Mouse (Mus musculus) erythroblast, embryonic 14.5 days (primary cell): ENCODE results near the gene Bcat2. TPM values are rescaled to one million over a fixed set of nuclear protein-coding genes. Genes with fewer than 3 reads are reported as not detected.
A peak's percentile ranks its signal among the peaks of the same experiment; 100 is the strongest.
"Not testable (repeated sequence)": the region's sequence is repeated elsewhere in the genome, so short reads cannot be mapped to it uniquely, and the experiment has no call there.

ENCODE experiments used
- H3K27me3 ChIP-seq: 2 replicates; pipeline ENCODE4 v1.6.1; 2012; ENCODE audit warnings: inconsistent platforms; ENCODE audit not compliant: control insufficient read depth
- H3K36me3 ChIP-seq: 2 replicates; pipeline ENCODE4 v1.6.1; 2012; ENCODE audit warnings: mild to moderate bottlenecking, inconsistent platforms; ENCODE audit not compliant: control insufficient read depth
- H3K4me1 ChIP-seq: 2 replicates; pipeline ENCODE4 v1.6.1; 2012; ENCODE audit warnings: inconsistent platforms; ENCODE audit not compliant: control insufficient read depth
- H3K4me3 ChIP-seq: replicated peaks from 2 replicates; pipeline ENCODE3; 2012; ENCODE audit warnings: moderate library complexity, mild to moderate bottlenecking, inconsistent platforms
- H3K9me3 ChIP-seq: 2 replicates; pipeline ENCODE4 v1.6.1; 2012; ENCODE audit warnings: low read length, inconsistent platforms, mixed read lengths; ENCODE audit not compliant: control insufficient read depth
- GATA1 ChIP-seq: IDR thresholded peaks from 2 replicates; pipeline ENCODE4 v1.6.1; 2012; ENCODE audit warnings: low read length, inconsistent platforms, mixed read lengths
- TAL1 ChIP-seq: IDR thresholded peaks from 3 replicates; pipeline ENCODE4 v1.6.1; 2012; ENCODE audit warnings: low read length, inconsistent platforms, mixed read lengths
- polyA plus RNA-seq: library from polyadenylated mRNA; stranded (reverse); fragments of >175 nt; gene quantifications from 2 replicates; pipeline ENCODE4 v1.2.3, GENCODE M21; 2012

The Bcat2 gene
- polyA plus RNA-seq, 1 experiment: 1.1 TPM

DNA sequence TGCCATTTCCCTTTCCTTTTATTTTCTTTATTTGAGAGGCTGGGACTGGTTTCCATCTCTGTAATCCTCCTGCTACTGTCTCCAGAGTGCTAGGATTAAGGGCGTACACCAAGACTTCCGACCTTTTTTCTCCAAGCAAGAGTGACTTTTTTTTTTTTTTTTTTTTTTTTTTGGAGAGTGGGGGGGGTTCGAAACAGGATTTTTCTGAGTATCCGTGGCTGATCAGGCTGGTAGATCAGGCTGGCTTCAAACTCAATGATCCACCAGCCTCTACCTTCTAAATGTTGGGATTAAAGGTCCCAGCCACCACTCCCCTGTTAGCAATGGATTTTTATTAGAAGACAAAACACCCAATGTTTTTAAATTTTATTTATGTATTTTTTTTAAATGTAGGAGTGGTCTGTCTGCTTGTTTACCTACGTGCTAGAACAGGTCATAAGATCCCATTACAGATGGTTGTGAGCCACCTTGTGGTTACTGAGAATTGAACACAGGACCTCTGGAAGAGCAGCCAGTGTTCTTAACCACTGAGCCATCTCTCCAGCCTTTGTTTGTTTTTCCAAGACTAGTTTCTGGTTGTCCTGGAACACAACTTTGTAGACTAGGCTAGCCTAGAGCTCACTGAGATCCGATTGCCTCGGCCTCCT is 43.4 kb upstream of the Bcat2 start:
- Histone ChIP-seq H3K36me3 (peaks cover 44% of the 10 kb centered on the region), H3K27me3 (peaks cover 28% of the 10 kb centered on the region), H3K4me1 (peaks cover 32% of the 10 kb centered on the region), H3K9me3 (peaks cover 4% of the 10 kb centered on the region), H3K4me3 (peak overlapping the region; percentile 87)
- TF ChIP-seq GATA1: no peak

DNA sequence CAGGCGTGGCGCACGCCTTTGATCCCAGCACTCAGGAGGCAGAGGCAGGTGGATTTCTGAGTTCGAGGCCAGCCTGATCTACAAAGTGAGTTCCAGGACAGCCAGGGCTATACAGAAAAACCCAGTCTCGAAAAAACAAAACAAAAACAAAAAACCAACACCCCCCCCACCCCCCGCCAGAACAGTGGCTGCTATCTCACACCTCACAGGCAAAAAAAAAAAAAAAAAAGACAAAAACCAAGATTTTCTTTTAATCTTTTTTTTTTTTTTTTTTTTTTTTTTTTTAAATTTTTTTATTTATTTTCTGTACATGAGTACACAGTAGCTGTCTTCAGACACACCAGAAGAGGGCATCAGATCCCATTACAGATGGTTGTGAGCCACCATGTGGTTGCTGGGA is 42.8 kb upstream of the Bcat2 start:
- H3K9me3 ChIP-seq: not testable (repeated sequence)
- Histone ChIP-seq H3K36me3 (peaks cover 38% of the 10 kb centered on the region), H3K27me3 (peaks cover 34% of the 10 kb centered on the region), H3K4me1 (peaks cover 26% of the 10 kb centered on the region), H3K4me3 (peak overlapping the region; percentile 87)

DNA sequence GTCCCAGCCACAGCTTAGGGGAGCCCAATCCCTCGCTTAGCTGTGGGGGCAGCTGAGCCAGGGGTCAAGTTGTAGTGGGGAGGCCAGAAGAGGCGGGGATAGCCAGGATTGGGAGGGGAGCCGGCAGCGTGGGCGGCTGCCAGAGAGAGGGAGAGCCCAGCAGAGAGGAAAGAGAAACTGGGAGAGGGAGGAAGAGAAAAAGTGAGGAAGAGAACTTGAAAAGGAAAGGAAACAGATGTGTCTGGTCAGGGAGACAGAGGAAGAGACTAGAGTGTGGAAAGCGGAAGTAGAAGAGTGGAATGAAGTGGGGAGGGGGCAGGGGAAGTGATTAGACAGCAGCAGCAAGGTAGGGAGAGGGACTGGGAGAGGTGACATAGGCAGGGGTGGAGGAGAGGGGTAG is 40.5 kb upstream of the Bcat2 start:
- H3K4me3 ChIP-seq: no peak overlapping the region
- TF ChIP-seq GATA1 (no peak), TAL1 (no peak)
- peaks cover 15% of the 10 kb centered on the region for H3K36me3 ChIP-seq
- peaks cover 18% of the 10 kb centered on the region for H3K4me1 ChIP-seq
- H3K9me3 ChIP-seq: peaks cover under 1% of the 10 kb centered on the region; the same call in 1 of the 2 replicates
- H3K27me3 ChIP-seq: peaks cover 34% of the 10 kb centered on the region

DNA sequence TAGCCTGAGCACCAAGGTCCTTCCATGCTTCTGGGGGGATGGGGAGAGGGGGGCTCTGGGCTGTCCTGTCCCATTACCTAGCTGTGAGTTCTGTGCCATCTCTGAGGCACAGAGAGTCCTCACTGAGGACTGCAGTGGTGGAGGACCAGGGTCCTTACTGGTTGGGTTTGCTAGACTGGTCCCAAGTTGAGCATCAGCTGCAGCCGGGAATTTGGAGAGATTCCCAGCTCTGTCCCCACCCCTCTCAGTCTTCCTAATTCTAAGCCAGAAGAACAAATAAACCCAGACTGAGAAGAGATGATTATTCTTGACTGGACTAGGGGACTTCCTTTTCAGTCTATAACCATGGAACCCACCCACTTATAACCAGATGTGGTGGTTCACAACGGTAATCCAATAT is 39.3 kb upstream of the Bcat2 start:
- TF ChIP-seq TAL1 (no peak), GATA1 (no peak)
- Histone ChIP-seq H3K9me3 (no peaks in the 10 kb centered on the region), H3K27me3 (peaks cover 34% of the 10 kb centered on the region), H3K4me3 (no peak overlapping the region), H3K36me3 (peaks cover 3% of the 10 kb centered on the region), H3K4me1 (peaks cover 18% of the 10 kb centered on the region)

DNA sequence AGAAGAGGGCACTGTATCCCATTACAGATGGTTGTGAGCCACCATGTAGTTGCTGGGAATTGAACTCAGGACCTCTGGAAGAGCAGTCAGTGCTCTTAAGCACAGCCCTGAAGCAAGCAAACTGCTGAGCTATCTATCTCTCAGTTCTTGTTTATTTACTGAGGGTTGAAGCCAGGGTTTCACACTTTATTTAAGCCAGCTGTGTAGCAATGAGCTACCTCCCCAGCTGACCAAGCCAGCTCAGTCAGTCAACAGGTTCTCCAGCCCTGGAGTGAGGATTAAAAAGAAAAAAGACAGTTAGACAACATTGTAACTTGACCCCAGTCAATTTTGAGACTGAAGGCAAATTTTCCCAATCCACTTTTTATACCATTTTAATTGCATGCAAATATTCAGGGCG is 34.3 kb upstream of the Bcat2 start:
- peaks cover 41% of the 10 kb centered on the region for H3K27me3 ChIP-seq
- no peaks in the 10 kb centered on the region for H3K9me3 ChIP-seq
- H3K4me3 ChIP-seq: no peak overlapping the region
- peaks cover 5% of the 10 kb centered on the region for H3K4me1 ChIP-seq
- TF ChIP-seq GATA1: no peak
- no peak for TF ChIP-seq TAL1
- no peaks in the 10 kb centered on the region for H3K36me3 ChIP-seq

DNA sequence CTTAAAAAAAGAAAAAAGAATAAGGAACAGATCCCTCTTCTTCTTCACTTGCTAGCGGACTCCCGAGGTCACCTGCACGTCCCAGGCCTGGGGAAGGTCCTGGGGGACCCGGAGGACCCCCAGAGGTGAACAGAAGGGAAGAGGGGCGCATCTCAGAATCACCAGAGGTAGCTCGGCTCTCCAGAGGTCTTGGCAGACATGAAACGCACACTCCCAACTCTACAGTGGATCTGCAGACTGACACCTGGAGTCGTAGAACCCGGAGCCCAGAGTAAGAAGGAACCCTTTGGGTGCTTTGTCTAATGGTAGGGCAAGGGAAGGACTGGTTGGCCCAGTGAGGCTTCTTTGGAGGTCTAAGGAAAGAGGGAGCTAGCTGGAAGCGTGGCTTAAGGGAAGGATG is 32.4 kb upstream of the Bcat2 start:
- Histone ChIP-seq H3K27me3 (peaks cover 32% of the 10 kb centered on the region), H3K36me3 (no peaks in the 10 kb centered on the region), H3K9me3 (no peaks in the 10 kb centered on the region), H3K4me1 (peaks cover 5% of the 10 kb centered on the region), H3K4me3 (no peak overlapping the region)
- TF ChIP-seq GATA1: no peak
- TF ChIP-seq TAL1: no peak

DNA sequence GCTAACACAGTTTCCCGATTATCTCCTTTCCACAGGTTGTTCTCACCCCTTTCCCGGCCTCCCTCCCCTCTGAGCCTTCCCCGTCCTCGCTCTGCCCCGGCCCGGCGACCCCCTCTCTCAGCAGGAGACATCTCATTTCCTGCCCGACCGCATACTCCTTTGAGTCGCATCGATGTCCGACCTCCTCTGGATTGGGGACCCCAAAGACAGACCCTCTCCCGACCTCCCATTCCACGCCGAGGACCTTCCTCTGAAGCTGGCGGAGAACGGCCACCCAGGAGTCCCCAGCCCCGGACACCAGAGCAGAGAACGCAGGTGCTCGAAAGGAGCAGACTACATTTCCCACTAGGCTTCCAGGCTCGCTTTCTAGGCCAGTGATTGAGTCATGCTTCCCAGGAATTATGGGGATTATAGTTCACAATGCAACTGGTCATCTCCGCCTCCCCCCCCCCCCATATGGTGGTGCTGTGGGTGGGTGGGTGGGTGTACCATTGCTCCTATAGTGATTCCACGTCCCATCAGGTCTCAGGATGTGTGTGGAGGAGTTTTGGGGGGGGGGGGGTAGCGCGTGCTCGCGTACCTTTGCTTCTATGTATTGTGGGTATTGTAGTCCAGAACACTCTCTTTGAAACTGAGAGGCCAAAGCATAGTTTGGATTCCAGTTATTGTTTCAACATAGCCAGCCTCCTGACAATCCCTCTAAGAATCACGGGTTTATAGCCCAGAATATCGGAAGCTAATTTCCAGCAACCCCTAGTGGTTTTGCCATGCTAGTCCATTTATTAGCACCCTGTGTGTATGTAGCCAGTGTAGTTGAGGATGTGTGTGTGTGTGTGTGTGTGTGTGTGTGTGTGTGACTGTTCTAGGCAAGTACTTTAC is 31.6 kb upstream of the Bcat2 start:
- peaks cover 32% of the 10 kb centered on the region for H3K27me3 ChIP-seq
- no peaks in the 10 kb centered on the region for H3K36me3 ChIP-seq
- H3K9me3 ChIP-seq: no peaks in the 10 kb centered on the region
- TF ChIP-seq GATA1 (no peak), TAL1 (no peak)
- peaks cover 5% of the 10 kb centered on the region for H3K4me1 ChIP-seq
- peak overlapping the region; percentile 45 for H3K4me3 ChIP-seq

DNA sequence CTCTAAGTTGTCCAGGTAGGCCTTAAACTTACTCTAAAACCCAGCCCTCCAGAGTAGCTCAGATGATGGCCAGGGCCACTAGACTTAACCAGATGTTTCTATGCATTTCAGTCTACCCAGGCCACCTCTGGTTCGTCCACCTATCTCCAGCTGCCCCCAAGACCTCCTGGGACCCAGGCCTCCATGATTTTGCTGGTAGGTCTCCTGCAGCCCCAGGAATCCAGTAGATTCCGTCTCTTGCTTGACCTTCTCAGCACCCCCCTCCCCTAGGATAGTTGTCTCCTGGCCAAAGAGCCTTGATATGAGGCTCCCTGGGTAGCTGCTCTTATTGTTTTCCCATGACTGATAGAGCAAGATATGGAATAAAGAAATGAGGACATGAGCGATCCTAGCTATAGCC is 30.9 kb upstream of the Bcat2 start:
- H3K9me3 ChIP-seq: peaks cover 3% of the 10 kb centered on the region; the same call in 1 of the 2 replicates
- no peak for TF ChIP-seq GATA1
- no peak for TF ChIP-seq TAL1
- peaks cover 36% of the 10 kb centered on the region for H3K27me3 ChIP-seq

GRCm38 (mm10) chr7:45540213-45540612 is 29.7 kb upstream of the Bcat2 start:
- peaks cover 8% of the 10 kb centered on the region for H3K9me3 ChIP-seq
- TF ChIP-seq GATA1: no peak
- no peak overlapping the region for H3K4me3 ChIP-seq
- peaks cover 36% of the 10 kb centered on the region for H3K27me3 ChIP-seq
- peaks cover 5% of the 10 kb centered on the region for H3K4me1 ChIP-seq
- no peaks in the 10 kb centered on the region for H3K36me3 ChIP-seq

More for the DNA sequence above, 30.9 kb upstream of the Bcat2 start:
- Histone ChIP-seq H3K36me3 (no peaks in the 10 kb centered on the region), H3K4me1 (peaks cover 5% of the 10 kb centered on the region), H3K4me3 (no peak overlapping the region)
